In genomic region chr6:129256018-129256417, GRCm38 (mm10) we compare ENCODE assay signal across 8 mouse cellular contexts. TPM values are rescaled to one million over a fixed set of nuclear protein-coding genes. Genes with fewer than 3 reads are reported as not detected.
A peak's percentile ranks its signal among the peaks of the same experiment; 100 is the strongest.
DNase-seq lines count a peak whose midpoint lies in the region; ATAC-seq and TF ChIP-seq lines count a peak whose summit lies in the region.

No protein-coding gene starts in this region.

- H3K27ac ChIP-seq in forebrain, embryonic 16.5 days (ENCODE audit: low read length): no peak overlapping the region
- no peak overlapping the region for H3K27ac ChIP-seq in forebrain, embryonic 13.5 days
- H3K27ac ChIP-seq in liver, embryonic 14.5 days: no peak overlapping the region
- H3K27ac ChIP-seq in liver, embryonic 12.5 days: no peak overlapping the region

- H3K27me3 ChIP-seq in forebrain, embryonic 16.5 days (replicated peaks; ENCODE audit: control insufficient read depth, insufficient read depth, low read length): no peaks in the 10 kb centered on the region
- no peaks in the 10 kb centered on the region for H3K27me3 ChIP-seq in forebrain, embryonic 13.5 days
- H3K27me3 ChIP-seq in liver, embryonic 14.5 days (ENCODE audit: control insufficient read depth, insufficient read depth, low read length): no peaks in the 10 kb centered on the region
- no peaks in the 10 kb centered on the region for H3K27me3 ChIP-seq in liver, embryonic 12.5 days (replicated peaks)

- H3K9me3 ChIP-seq in forebrain, embryonic 16.5 days (ENCODE audit: control insufficient read depth, low read length): no peaks in the 10 kb centered on the region
- H3K9me3 ChIP-seq in forebrain, embryonic 13.5 days (replicated peaks): no peaks in the 10 kb centered on the region
- no peaks in the 10 kb centered on the region for H3K9me3 ChIP-seq in liver, embryonic 14.5 days (ENCODE audit: control insufficient read depth, low read length)
- no peaks in the 10 kb centered on the region for H3K9me3 ChIP-seq in liver, embryonic 12.5 days (replicated peaks)

- DNase-seq in liver, embryonic 14.5 days (ENCODE audit: low read depth in 3 of 3, low spot score in 3 of 3): no peak
- DNase-seq in embryo, embryonic 10.5 days (ENCODE audit: low spot score): peak; percentile 50
- DNase-seq in ovary, postnatal 14 days (ENCODE audit: low spot score): no peak

- H3K36me3 ChIP-seq in forebrain, embryonic 16.5 days (ENCODE audit: control insufficient read depth, insufficient read depth): no peaks in the 10 kb centered on the region
- H3K36me3 ChIP-seq in forebrain, embryonic 13.5 days (ENCODE audit: poor library complexity, severe bottlenecking): no peaks in the 10 kb centered on the region
- no peaks in the 10 kb centered on the region for H3K36me3 ChIP-seq in liver, embryonic 14.5 days (replicated peaks; ENCODE audit: control insufficient read depth, insufficient read depth, low read depth)
- H3K36me3 ChIP-seq in liver, embryonic 12.5 days: no peaks in the 10 kb centered on the region

- no peak overlapping the region for H3K4me2 ChIP-seq in forebrain, embryonic 16.5 days (ENCODE audit: low read length)
- H3K4me2 ChIP-seq in forebrain, embryonic 13.5 days: no peak overlapping the region
- no peak overlapping the region for H3K4me2 ChIP-seq in liver, embryonic 14.5 days (ENCODE audit: low read depth)
- no peak overlapping the region for H3K4me2 ChIP-seq in liver, embryonic 12.5 days

- TF ChIP-seq CTCF in liver, embryonic 14.5 days (IDR thresholded peaks at IDR 0.05; ENCODE audit: low read depth): peak; percentile 57

- 58% methylated on average over 7 of the region's 7 CpGs for WGBS in forebrain, embryonic 16.5 days
- WGBS in forebrain, embryonic 13.5 days: 56% methylated on average over 7 of the region's 7 CpGs
- WGBS in liver, embryonic 14.5 days (ENCODE audit: insufficient replicate concordance): 40% methylated on average over 7 of the region's 7 CpGs
- 45% methylated on average over 7 of the region's 7 CpGs for WGBS in liver, embryonic 12.5 days (ENCODE audit: insufficient replicate concordance)

- no peak overlapping the region for H3K9ac ChIP-seq in forebrain, embryonic 16.5 days (replicated peaks; ENCODE audit: low read depth, low read length)
- H3K9ac ChIP-seq in forebrain, embryonic 13.5 days: no peak overlapping the region
- no peak overlapping the region for H3K9ac ChIP-seq in liver, embryonic 14.5 days (replicated peaks)
- H3K9ac ChIP-seq in liver, embryonic 12.5 days: no peak overlapping the region

- TF ChIP-seq EP300 in liver, embryonic 14.5 days (IDR thresholded peaks at IDR 0.05; ENCODE audit: low read depth): no peak

- ATAC-seq in forebrain, embryonic 16.5 days: 0 out of 2 replicates have a peak, but pooled peaks have one; percentile 23
- no peak for ATAC-seq in forebrain, embryonic 13.5 days
- 0 out of 2 replicates have a peak, but pooled peaks have one; percentile 7 for ATAC-seq in liver, embryonic 14.5 days (ENCODE audit: insufficient read depth)
- no peak for ATAC-seq in liver, embryonic 12.5 days
- ATAC-seq in neutrophil, adult 5-6 weeks (ENCODE audit: extremely low read depth, insufficient number of reproducible peaks, low FRiP score, poor library complexity, severe bottlenecking): peak; percentile 74
- ATAC-seq in cerebellum, adult (ENCODE audit: insufficient number of reproducible peaks, low FRiP score, low TSS enrichment): no peak

- H3K4me3 ChIP-seq in forebrain, embryonic 16.5 days (replicated peaks; ENCODE audit: low read length): no peak overlapping the region
- no peak overlapping the region for H3K4me3 ChIP-seq in forebrain, embryonic 13.5 days
- no peak overlapping the region for H3K4me3 ChIP-seq in liver, embryonic 14.5 days (ENCODE audit: insufficient read depth in 1 of 2, low read depth in 2 of 2, low read length in 2 of 2)
- no peak overlapping the region for H3K4me3 ChIP-seq in liver, embryonic 12.5 days

- no peaks in the 10 kb centered on the region for H3K4me1 ChIP-seq in forebrain, embryonic 16.5 days (replicated peaks; ENCODE audit: control insufficient read depth, insufficient read depth, low read length)
- H3K4me1 ChIP-seq in forebrain, embryonic 13.5 days: no peaks in the 10 kb centered on the region
- H3K4me1 ChIP-seq in liver, embryonic 14.5 days (replicated peaks; ENCODE audit: control insufficient read depth in 2 of 2, insufficient read depth in 2 of 2, low read length in 1 of 2): peaks cover 0 to 3% of the 10 kb centered on the region in 2 experiments; a peak in 3 of 4 replicates
- H3K4me1 ChIP-seq in liver, embryonic 12.5 days: peaks cover 4% of the 10 kb centered on the region

RNA-seq across cellular contexts. Expression of gene Cd69, which starts 19.2 kb away (rescaled TPM):
- polyA plus RNA-seq in forebrain, embryonic 16.5 days (2015; fragmentation: Nextera tagmentation; extraction: Ambion mirVana): not detected in 2 replicates
- not detected in 2 replicates for polyA plus RNA-seq in forebrain, embryonic 13.5 days (2015; fragmentation: Nextera tagmentation; extraction: Ambion mirVana)
- 0.44 and 0.98 TPM in 2 replicates for polyA plus RNA-seq in liver, embryonic 14.5 days (2012; rRNA removed)
- 0.97 and 1.1 TPM in 2 replicates for polyA plus RNA-seq in liver, embryonic 14.5 days (2014; fragmentation: Nextera tagmentation; extraction: Ambion mirVana)
- polyA plus RNA-seq in liver, embryonic 12.5 days (2016; fragmentation: Nextera tagmentation; extraction: Ambion mirVana): 1.3 TPM in 2 replicates
- 295 and 306 TPM in 2 replicates for total RNA-seq in neutrophil, adult 5-6 weeks (2017)

Comparison
In these comparisons a context has a peak if more than half of its experiments do, and no peak if none do; other contexts are left out.
1. ATAC-seq: peak in forebrain, embryonic 16.5 days (single experiment), liver, embryonic 14.5 days (single experiment) and neutrophil, adult 5-6 weeks (single experiment); none in forebrain, embryonic 13.5 days (single experiment), liver, embryonic 12.5 days (single experiment) and cerebellum, adult (single experiment).